Mouse (Mus musculus): ENCODE results near the gene Cav2.

DNA sequence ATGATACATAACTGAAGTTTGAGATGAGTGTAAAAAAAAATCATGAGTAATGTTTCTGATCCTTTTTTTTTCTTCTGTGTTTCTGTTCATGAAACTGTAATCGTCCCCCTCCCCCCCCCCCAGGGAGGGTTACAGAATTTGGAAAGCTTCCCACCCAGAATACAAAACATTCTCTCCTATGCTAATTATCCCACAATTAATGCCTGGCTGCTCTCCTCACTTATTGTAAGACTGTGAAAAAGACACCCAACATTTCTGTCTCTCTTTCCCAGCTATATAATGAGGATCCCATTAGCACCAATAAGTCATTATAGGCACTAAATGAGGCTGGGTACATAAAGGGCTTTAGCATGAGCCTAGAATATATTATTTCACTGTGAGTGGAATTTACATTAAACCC is 32.7 kb upstream of the Cav2 start:
- TF ChIP-seq POLR2A (IDR thresholded peaks at IDR 0.05; ENCODE audit: borderline replicate concordance, control insufficient read depth, low read depth, low read length) (no peak), CTCF (IDR thresholded peaks at IDR 0.05; ENCODE audit: control insufficient read depth, insufficient read depth, low read length) (no peak)

Measured in bone marrow, adult 2 months (tissue).